Mouse (Mus musculus) naive thymus-derived CD4-positive, alpha-beta T cell, adult 2 months (primary cell): ENCODE data around the gene Gm29609.

ENCODE experiments used
- DNase-seq: peaks from one replicate; pipeline ENCODE4 v3.0.0-alpha.2; 2011; ENCODE audit warnings: low read depth

Gm29609 gene

GRCm38 (mm10) chr5:31198170-31198569 is 18.5 kb upstream of the Gm29609 start:
- no peak for DNase-seq

- DNase-seq = no peak
These were observed 17.4 kb upstream of the Gm29609 start for GRCm38 (mm10) chr5:31197072-31197471.

- DNase-seq = no peak
These were observed 16.5 kb upstream of the Gm29609 start for GRCm38 (mm10) chr5:31196207-31196606.

GRCm38 (mm10) chr5:31195671-31196070 is 16.0 kb upstream of the Gm29609 start:
- no peak for DNase-seq

GRCm38 (mm10) chr5:31194486-31195485 is 15.1 kb upstream of the Gm29609 start:
- DNase-seq = no peak

- DNase-seq = no peak
These were observed 14.0 kb upstream of the Gm29609 start for GRCm38 (mm10) chr5:31193631-31194281.

GRCm38 (mm10) chr5:31192939-31193630 is 13.4 kb upstream of the Gm29609 start, which contains the start of the genes Snx17 and Eif2b4:
Gene Snx17, plus strand, starts transcription at chr5:31193227.
Gene Eif2b4, minus strand, starts transcription at chr5:31193430.
- DNase-seq = peak; percentile 99

- DNase-seq = no peak
These were observed 12.6 kb upstream of the Gm29609 start for GRCm38 (mm10) chr5:31192045-31192938.

- DNase-seq = no peak
These were observed 10.5 kb upstream of the Gm29609 start for GRCm38 (mm10) chr5:31190201-31190600.

- DNase-seq = peak; percentile 61
These were observed 8.6 kb upstream of the Gm29609 start for GRCm38 (mm10) chr5:31188223-31188840.

- no peak for DNase-seq
These were observed 4.0 kb upstream of the Gm29609 start for GRCm38 (mm10) chr5:31183678-31184077.

- no peak for DNase-seq
These were observed 1.6 kb upstream of the Gm29609 start for GRCm38 (mm10) chr5:31181183-31181770.

GRCm38 (mm10) chr5:31179301-31179765 is 378 bp downstream of the Gm29609 start:
- no peak for DNase-seq

- no peak for DNase-seq
These were observed 11.1 kb downstream of the Gm29609 start for GRCm38 (mm10) chr5:31168630-31169029.

- no peak for DNase-seq
These were observed 14.8 kb downstream of the Gm29609 start for GRCm38 (mm10) chr5:31164878-31165277.

- DNase-seq = no peak
These were observed 17.2 kb downstream of the Gm29609 start for GRCm38 (mm10) chr5:31162462-31162861.

- peak; percentile 78 for DNase-seq
These were observed 25.6 kb downstream of the Gm29609 start, which contains the start of gene Mpv17 for GRCm38 (mm10) chr5:31154152-31154553. Gene Mpv17, minus strand, starts transcription at chr5:31154251.

- no peak for DNase-seq
These were observed 26.1 kb downstream of the Gm29609 start for GRCm38 (mm10) chr5:31153516-31154151.

- DNase-seq = no peak
These were observed 28.0 kb downstream of the Gm29609 start for GRCm38 (mm10) chr5:31151746-31152145.

- no peak for DNase-seq
These were observed 29.9 kb downstream of the Gm29609 start for GRCm38 (mm10) chr5:31149781-31150180.
